Mouse (Mus musculus) thymus, adult 2 months (tissue): Measurements from ENCODE around the gene Mrpl41.
"Not testable (repeated sequence)": the region's sequence is repeated elsewhere in the genome, so short reads cannot be mapped to it uniquely, and the experiment has no call there.

Experiments used
- CTCF ChIP-seq: fragments of 200-500 bp; IDR thresholded peaks from 2 replicates; pipeline ENCODE4 v1.5.1; 2012; ENCODE audit warnings: mild to moderate bottlenecking, control low read depth, low read length, moderate library complexity, borderline replicate concordance; ENCODE audit not compliant: control insufficient read depth, poor library complexity, insufficient read depth; ENCODE audit errors: extremely low read depth
- POLR2A ChIP-seq: fragments of 200-500 bp; IDR thresholded peaks from 2 replicates; pipeline ENCODE4 v1.6.1; 2012; ENCODE audit warnings: mild to moderate bottlenecking, low read length, control low read depth, moderate library complexity; ENCODE audit not compliant: control insufficient read depth, poor library complexity, insufficient read depth; ENCODE audit errors: extremely low read depth

DNA sequence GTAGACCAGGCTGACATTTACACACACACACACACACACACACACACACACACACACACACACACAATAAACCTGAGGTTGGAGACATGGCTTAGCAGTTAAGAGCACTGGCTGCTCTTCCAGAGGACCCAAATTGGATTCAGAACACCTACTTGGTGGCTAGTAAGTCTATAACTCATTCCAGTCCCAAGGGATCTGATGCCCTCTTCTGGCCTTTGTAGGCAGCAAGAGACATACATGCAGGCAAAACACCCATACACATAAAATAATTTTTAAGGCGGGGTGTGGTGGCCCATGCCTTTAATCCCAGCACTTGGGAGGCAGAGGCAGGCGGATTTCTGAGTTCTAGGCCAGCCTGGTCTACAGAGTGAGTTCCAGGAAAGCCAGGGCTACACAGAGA, 30.6 kb downstream of the Mrpl41 start:
- TF ChIP-seq CTCF, POLR2A: not testable (repeated sequence)
